Mouse (Mus musculus): ENCODE data around the gene Hipk3. TPM values are rescaled to one million over a fixed set of nuclear protein-coding genes. Genes with fewer than 3 reads are reported as not detected.

Gene Hipk3
- polyA plus RNA-seq, 1 experiment = 28.5 TPM

GRCm38 (mm10) chr2:104404036-104404435 lies 90.2 kb downstream of the Hipk3 start:
- 96% methylated on average over 6 of the region's 6 CpGs for WGBS
- no peak overlapping the region for H3K27ac ChIP-seq (ENCODE audit: control insufficient read depth, insufficient read depth, low read length)
- H3K4me3 ChIP-seq (ENCODE audit: control insufficient read depth, insufficient read depth, low read length) = no peak overlapping the region
- TF ChIP-seq CTCF (IDR thresholded peaks at IDR 0.05; ENCODE audit: borderline replicate concordance, control insufficient read depth, extremely low read depth, insufficient read depth, low read length, poor library complexity) = no peak
- no peak for TF ChIP-seq POLR2A (IDR thresholded peaks at IDR 0.05; ENCODE audit: control insufficient read depth, extremely low read depth, insufficient read depth, low read length, poor library complexity)
- H3K27me3 ChIP-seq (ENCODE audit: control insufficient read depth, insufficient read depth, low read length) = peaks cover 2% of the 10 kb centered on the region
- DNase-seq = no peak
- H3K36me3 ChIP-seq (ENCODE audit: control insufficient read depth, insufficient read depth, low read length) = no peaks in the 10 kb centered on the region
- H3K4me1 ChIP-seq (replicated peaks; ENCODE audit: control insufficient read depth, insufficient read depth, low read length) = no peaks in the 10 kb centered on the region

- no peak for TF ChIP-seq POLR2A (IDR thresholded peaks at IDR 0.05; ENCODE audit: control insufficient read depth, extremely low read depth, insufficient read depth, low read length, poor library complexity)
- no peak for TF ChIP-seq CTCF (IDR thresholded peaks at IDR 0.05; ENCODE audit: borderline replicate concordance, control insufficient read depth, extremely low read depth, insufficient read depth, low read length, poor library complexity)
- Histone ChIP-seq H3K4me3 (ENCODE audit: control insufficient read depth, insufficient read depth, low read length) (no peak overlapping the region), H3K4me1 (replicated peaks; ENCODE audit: control insufficient read depth, insufficient read depth, low read length) (no peaks in the 10 kb centered on the region), H3K36me3 (ENCODE audit: control insufficient read depth, insufficient read depth, low read length) (no peaks in the 10 kb centered on the region), H3K27ac (ENCODE audit: control insufficient read depth, insufficient read depth, low read length) (no peak overlapping the region), H3K27me3 (ENCODE audit: control insufficient read depth, insufficient read depth, low read length) (no peaks in the 10 kb centered on the region)
- no peak for DNase-seq
- WGBS = 92% methylated on average over 6 of the region's 6 CpGs
These were observed 95.5 kb downstream of the Hipk3 start for GRCm38 (mm10) chr2:104398651-104399290.

GRCm38 (mm10) chr2:104395961-104396360 lies 98.3 kb downstream of the Hipk3 start:
- H3K4me3 ChIP-seq (ENCODE audit: control insufficient read depth, insufficient read depth, low read length) = no peak overlapping the region
- no peak overlapping the region for H3K27ac ChIP-seq (ENCODE audit: control insufficient read depth, insufficient read depth, low read length)
- H3K27me3 ChIP-seq (ENCODE audit: control insufficient read depth, insufficient read depth, low read length) = no peaks in the 10 kb centered on the region
- H3K36me3 ChIP-seq (ENCODE audit: control insufficient read depth, insufficient read depth, low read length) = no peaks in the 10 kb centered on the region
- no peaks in the 10 kb centered on the region for H3K4me1 ChIP-seq (replicated peaks; ENCODE audit: control insufficient read depth, insufficient read depth, low read length)
- WGBS = 94% methylated on average over 9 of the region's 9 CpGs
- no peak for DNase-seq
- TF ChIP-seq POLR2A (IDR thresholded peaks at IDR 0.05; ENCODE audit: control insufficient read depth, extremely low read depth, insufficient read depth, low read length, poor library complexity) = no peak
- TF ChIP-seq CTCF (IDR thresholded peaks at IDR 0.05; ENCODE audit: borderline replicate concordance, control insufficient read depth, extremely low read depth, insufficient read depth, low read length, poor library complexity) = no peak

GRCm38 (mm10) chr2:104394769-104395168 lies 99.5 kb downstream of the Hipk3 start:
- 75% methylated on average over 2 of the region's 2 CpGs for WGBS
- Histone ChIP-seq H3K27me3 (ENCODE audit: control insufficient read depth, insufficient read depth, low read length) (no peaks in the 10 kb centered on the region), H3K36me3 (ENCODE audit: control insufficient read depth, insufficient read depth, low read length) (no peaks in the 10 kb centered on the region), H3K4me1 (replicated peaks; ENCODE audit: control insufficient read depth, insufficient read depth, low read length) (no peaks in the 10 kb centered on the region), H3K4me3 (ENCODE audit: control insufficient read depth, insufficient read depth, low read length) (no peak overlapping the region), H3K27ac (ENCODE audit: control insufficient read depth, insufficient read depth, low read length) (no peak overlapping the region)
- no peak for DNase-seq
- TF ChIP-seq POLR2A (IDR thresholded peaks at IDR 0.05; ENCODE audit: control insufficient read depth, extremely low read depth, insufficient read depth, low read length, poor library complexity) (no peak), CTCF (IDR thresholded peaks at IDR 0.05; ENCODE audit: borderline replicate concordance, control insufficient read depth, extremely low read depth, insufficient read depth, low read length, poor library complexity) (no peak)

GRCm38 (mm10) chr2:104392700-104393312 lies 101.4 kb downstream of the Hipk3 start:
- no peak overlapping the region for H3K4me3 ChIP-seq (ENCODE audit: control insufficient read depth, insufficient read depth, low read length)
- 88% methylated on average over 4 of the region's 4 CpGs for WGBS
- TF ChIP-seq CTCF (IDR thresholded peaks at IDR 0.05; ENCODE audit: borderline replicate concordance, control insufficient read depth, extremely low read depth, insufficient read depth, low read length, poor library complexity) (no peak), POLR2A (IDR thresholded peaks at IDR 0.05; ENCODE audit: control insufficient read depth, extremely low read depth, insufficient read depth, low read length, poor library complexity) (no peak)

GRCm38 (mm10) chr2:104389231-104389630 lies 105.0 kb downstream of the Hipk3 start:
- TF ChIP-seq CTCF (IDR thresholded peaks at IDR 0.05; ENCODE audit: borderline replicate concordance, control insufficient read depth, extremely low read depth, insufficient read depth, low read length, poor library complexity) = no peak

More at GRCm38 (mm10) chr2:104392700-104393312, 101.4 kb downstream of the Hipk3 start:
- no peaks in the 10 kb centered on the region for H3K27me3 ChIP-seq (ENCODE audit: control insufficient read depth, insufficient read depth, low read length)
- no peak for DNase-seq
- H3K4me1 ChIP-seq (replicated peaks; ENCODE audit: control insufficient read depth, insufficient read depth, low read length) = no peaks in the 10 kb centered on the region
- no peaks in the 10 kb centered on the region for H3K36me3 ChIP-seq (ENCODE audit: control insufficient read depth, insufficient read depth, low read length)
- H3K27ac ChIP-seq (ENCODE audit: control insufficient read depth, insufficient read depth, low read length) = no peak overlapping the region

More at GRCm38 (mm10) chr2:104389231-104389630, 105.0 kb downstream of the Hipk3 start:
- no peaks in the 10 kb centered on the region for H3K36me3 ChIP-seq (ENCODE audit: control insufficient read depth, insufficient read depth, low read length)
- WGBS = 89% methylated on average over 11 of the region's 11 CpGs
- H3K4me3 ChIP-seq (ENCODE audit: control insufficient read depth, insufficient read depth, low read length) = no peak overlapping the region
- H3K27me3 ChIP-seq (ENCODE audit: control insufficient read depth, insufficient read depth, low read length) = no peaks in the 10 kb centered on the region
- H3K4me1 ChIP-seq (replicated peaks; ENCODE audit: control insufficient read depth, insufficient read depth, low read length) = no peaks in the 10 kb centered on the region
- DNase-seq = no peak
- no peak overlapping the region for H3K27ac ChIP-seq (ENCODE audit: control insufficient read depth, insufficient read depth, low read length)
